ENCODE assay signal across 23 mouse cellular contexts in the genomic region with DNA sequence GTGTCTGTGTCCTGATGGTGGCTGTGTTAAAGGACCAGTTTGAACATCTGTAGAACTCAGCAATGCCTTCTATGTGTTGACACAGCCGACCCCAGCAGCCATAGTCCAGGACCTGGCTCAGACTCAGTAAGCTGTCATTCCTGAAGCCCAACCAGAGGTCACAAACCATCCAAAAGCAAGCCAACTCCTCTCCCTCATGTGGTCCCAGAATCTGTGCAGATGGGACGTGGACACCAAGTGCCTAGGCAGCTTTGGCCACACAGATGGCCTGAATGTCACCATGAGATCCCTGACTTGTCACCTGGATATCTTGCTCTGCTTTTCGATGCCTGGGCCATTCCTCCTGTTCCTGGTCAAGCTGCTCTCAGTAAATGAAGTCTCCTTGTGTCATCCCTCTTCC.
"Had no signal": no experiment of that assay in that cellular context is flagged by ENCODE, and none has a peak within 500 bp of the region (broad histone marks: within the 10 kb centered on the region; RNA-seq: fewer than 3 reads in every experiment).

No protein-coding gene starts in this region.

- H3K27me3 ChIP-seq: kidney, embryonic 15.5 days; limb, embryonic 12.5 days; limb, embryonic 15.5 days; midbrain, embryonic 15.5 days; neural tube, embryonic 12.5 days; neural tube, embryonic 15.5 days; stomach, embryonic 15.5 days had no signal

- H3K9me3 ChIP-seq: limb, embryonic 15.5 days; midbrain, embryonic 15.5 days; neural tube, embryonic 12.5 days; neural tube, embryonic 15.5 days; stomach, embryonic 15.5 days had no signal

- ATAC-seq: liver, postnatal 0 days; midbrain, embryonic 15.5 days had no signal

- H3K4me2 ChIP-seq: kidney, embryonic 15.5 days; limb, embryonic 12.5 days; limb, embryonic 15.5 days; liver, embryonic 11.5 days; lung, embryonic 14.5 days; stomach, embryonic 15.5 days had no signal

- DNase-seq: kidney, postnatal 10 days; kidney, postnatal 36 days; layer of hippocampus, postnatal 36 days; left cerebral cortex, postnatal 4 days; liver, postnatal 0 days; lung, embryonic 14.5 days; lung, postnatal 10 days; lung, postnatal 36 days; right cerebral cortex, adult 18-20 months; right cerebral cortex, postnatal 14 days; right cerebral cortex, postnatal 4 days; spleen, adult 18-20 months; thymus, postnatal 25 days had no signal

- H3K36me3 ChIP-seq: limb, embryonic 15.5 days; midbrain, embryonic 15.5 days; neural tube, embryonic 15.5 days; stomach, embryonic 15.5 days had no signal

- H3K4me3 ChIP-seq: kidney, embryonic 15.5 days; limb, embryonic 12.5 days; limb, embryonic 15.5 days; megakaryocyte, embryonic 14.5 days; midbrain, embryonic 15.5 days; neural tube, embryonic 12.5 days; neural tube, embryonic 15.5 days; stomach, embryonic 15.5 days had no signal

- H3K27ac ChIP-seq: kidney, embryonic 15.5 days; limb, embryonic 12.5 days; limb, embryonic 15.5 days; liver, embryonic 14.5 days; midbrain, embryonic 15.5 days; neural tube, embryonic 12.5 days; neural tube, embryonic 15.5 days; stomach, embryonic 15.5 days had no signal

- H3K9ac ChIP-seq: kidney, embryonic 15.5 days; limb, embryonic 12.5 days; limb, embryonic 15.5 days; liver, embryonic 14.5 days; liver, postnatal 0 days; lung, embryonic 14.5 days; midbrain, embryonic 15.5 days; neural tube, embryonic 12.5 days; neural tube, embryonic 15.5 days; stomach, embryonic 15.5 days had no signal
